Mouse (Mus musculus) heart, postnatal 0 days (tissue): ENCODE measurements around the gene Syndig1.

ENCODE experiments used
- CTCF ChIP-seq: IDR thresholded peaks from 2 replicates; pipeline ENCODE4 v1.5.1; 2016; ENCODE audit warnings: antibody characterized with exemption, control low read depth, low read depth
- EP300 ChIP-seq: IDR thresholded peaks from 2 replicates; pipeline ENCODE4 v1.6.1; 2016; ENCODE audit warnings: antibody characterized with exemption, low read depth

GRCm38 (mm10) chr2:149831459-149832245 is 2.6 kb downstream of the Syndig1 start:
- no peak for TF ChIP-seq EP300
- TF ChIP-seq CTCF = no peak
